Mouse (Mus musculus): ENCODE measurements around the gene Dnah11. TPM values are rescaled to one million over a fixed set of nuclear protein-coding genes. Genes with fewer than 3 reads are reported as not detected.
A peak's percentile ranks its signal among the peaks of the same experiment; 100 is the strongest.

The Dnah11 gene
- total and polyA plus RNA-seq, 3 experiments = 0.11 to 0.77 TPM; not detected in 1

- Histone ChIP-seq H3K79me2 (ENCODE audit: control insufficient read depth, insufficient read depth, low read length, poor library complexity) (no peaks in the 10 kb centered on the region), H3K27ac (ENCODE audit: control insufficient read depth, low read depth, low read length) (no peak overlapping the region), H3K27me3 (ENCODE audit: control insufficient read depth in 1 of 2, insufficient read depth in 2 of 2, low read length in 2 of 2) (peaks cover 0 to 2% of the 10 kb centered on the region in 2 experiments; a peak in 1 of 4 replicates), H3K4me3 (ENCODE audit: control insufficient read depth in 1 of 2, insufficient read depth in 1 of 2, low read depth in 2 of 2, low read length in 2 of 2) (no peak overlapping the region), H3K9me3 (replicated peaks; ENCODE audit: insufficient read depth, low read length) (no peaks in the 10 kb centered on the region), H3K4me1 (ENCODE audit: control insufficient read depth in 1 of 2, insufficient read depth in 2 of 2, low read length in 2 of 2) (no peaks in the 10 kb centered on the region), H3K36me3 (ENCODE audit: control insufficient read depth in 1 of 2, insufficient read depth in 2 of 2, low read length in 2 of 2) (no peaks in the 10 kb centered on the region), H3K9ac (ENCODE audit: control insufficient read depth, low read depth, low read length, poor library complexity, severe bottlenecking) (no peak overlapping the region)
- TF ChIP-seq KAT2A (conservative IDR thresholded peaks at IDR 0.05; ENCODE audit: low read depth, low read length) (no peak), ZNF384 (IDR thresholded peaks at IDR 0.05; ENCODE audit: low read depth, low read length) (no peak), ZC3H11A (IDR thresholded peaks at IDR 0.05; ENCODE audit: low read depth, low read length) (no peak), USF2 (IDR thresholded peaks at IDR 0.05; ENCODE audit: borderline replicate concordance in 1 of 2, insufficient read depth in 1 of 2, low read depth in 1 of 2, low read length in 2 of 2) (no peak), USF1 (IDR thresholded peaks at IDR 0.05; ENCODE audit: low read depth, low read length) (no peak), ETS1 (IDR thresholded peaks at IDR 0.05; ENCODE audit: low read depth, low read length) (no peak), POLR2AphosphoS5 (IDR thresholded peaks at IDR 0.05; ENCODE audit: borderline replicate concordance, low read depth, low read length) (no peak), MXI1 (IDR thresholded peaks at IDR 0.05; ENCODE audit: low read depth, low read length) (no peak), MAFK (IDR thresholded peaks at IDR 0.05; ENCODE audit: borderline replicate concordance, low read depth, low read length) (no peak), UBTF (IDR thresholded peaks at IDR 0.05; ENCODE audit: borderline replicate concordance, insufficient read depth, low read depth, low read length) (no peak), TAL1 (IDR thresholded peaks at IDR 0.05; ENCODE audit: low read length) (no peak), RCOR1 (IDR thresholded peaks at IDR 0.05; ENCODE audit: low read depth, low read length) (no peak), ZMIZ1 (IDR thresholded peaks at IDR 0.05; ENCODE audit: low read depth, low read length) (no peak), HCFC1 (IDR thresholded peaks at IDR 0.05; ENCODE audit: low read depth, low read length) (no peak), MEF2A (IDR thresholded peaks at IDR 0.05; ENCODE audit: extremely low read depth, insufficient replicate concordance, low read depth, low read length, poor library complexity, severe bottlenecking) (no peak), CHD1 (IDR thresholded peaks at IDR 0.05; ENCODE audit: low read depth, low read length) (no peak)
- DNase-seq (ENCODE audit: low read depth, low spot score) = no peak
Measured at GRCm38 (mm10) chr12:118045381-118045780, 153.5 kb downstream of the Dnah11 start.

DNA sequence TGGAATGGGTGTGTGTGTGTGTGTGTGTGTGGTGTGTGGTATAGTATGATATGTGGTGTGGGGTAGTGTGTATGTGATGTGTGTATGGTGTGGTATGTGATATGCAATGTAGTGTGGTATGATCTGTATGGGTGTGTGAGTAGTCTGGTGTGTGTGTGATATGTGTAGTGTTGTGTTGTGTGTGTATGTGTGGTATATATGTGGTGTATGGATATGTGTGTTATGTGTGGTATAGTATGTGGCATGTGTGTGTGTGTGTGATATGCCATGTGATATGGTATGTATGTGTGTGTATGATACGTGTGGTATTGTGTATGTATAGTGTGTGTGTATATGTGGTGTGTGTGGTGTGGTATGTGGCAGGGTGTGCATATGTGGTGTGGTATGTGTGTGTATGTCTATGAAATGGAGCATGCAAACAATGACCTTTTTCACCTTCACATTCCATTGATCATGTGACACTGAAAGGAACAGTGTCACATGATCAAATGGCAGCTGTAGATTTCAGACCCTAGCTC, 155.7 kb downstream of the Dnah11 start:
- Histone ChIP-seq H3K36me3 (ENCODE audit: control insufficient read depth in 1 of 2, insufficient read depth in 2 of 2, low read length in 2 of 2) (no peaks in the 10 kb centered on the region), H3K79me2 (ENCODE audit: control insufficient read depth, insufficient read depth, low read length, poor library complexity) (no peaks in the 10 kb centered on the region), H3K27ac (ENCODE audit: control insufficient read depth, low read depth, low read length) (no peak overlapping the region), H3K4me1 (ENCODE audit: control insufficient read depth in 1 of 2, insufficient read depth in 2 of 2, low read length in 2 of 2) (no peaks in the 10 kb centered on the region), H3K27me3 (ENCODE audit: control insufficient read depth in 1 of 2, insufficient read depth in 2 of 2, low read length in 2 of 2) (peaks cover 4% of the 10 kb centered on the region in 2 experiments; a peak in 3 of 4 replicates), H3K9me3 (replicated peaks; ENCODE audit: insufficient read depth, low read length) (no peaks in the 10 kb centered on the region), H3K9ac (ENCODE audit: control insufficient read depth, low read depth, low read length, poor library complexity, severe bottlenecking) (no peak overlapping the region), H3K4me3 (ENCODE audit: control insufficient read depth in 1 of 2, insufficient read depth in 1 of 2, low read depth in 2 of 2, low read length in 2 of 2) (no peak overlapping the region)
- TF ChIP-seq MAZ (IDR thresholded peaks at IDR 0.05; ENCODE audit: low read depth, low read length) (no peak), ZKSCAN1 (IDR thresholded peaks at IDR 0.05; ENCODE audit: low read depth, low read length) (no peak), POLR2AphosphoS5 (IDR thresholded peaks at IDR 0.05; ENCODE audit: borderline replicate concordance, low read depth, low read length) (peak; percentile 97; the same call in 1 of the 2 replicates), ELF1 (IDR thresholded peaks at IDR 0.05; ENCODE audit: low read depth, low read length) (no peak), USF1 (IDR thresholded peaks at IDR 0.05; ENCODE audit: low read depth, low read length) (peak; percentile 31; the same call in 1 of the 2 replicates), UBTF (IDR thresholded peaks at IDR 0.05; ENCODE audit: borderline replicate concordance, insufficient read depth, low read depth, low read length) (no peak), MEF2A (IDR thresholded peaks at IDR 0.05; ENCODE audit: extremely low read depth, insufficient replicate concordance, low read depth, low read length, poor library complexity, severe bottlenecking) (no peak)
- DNase-seq (ENCODE audit: low read depth, low spot score) = no peak
